Mouse (Mus musculus) gastrocnemius, postnatal 14 days (tissue): ENCODE measurements around the gene Atxn1. TPM values are rescaled to one million over a fixed set of nuclear protein-coding genes. Genes with fewer than 3 reads are reported as not detected.
A peak's percentile ranks its signal among the peaks of the same experiment; 100 is the strongest.

Experiments
- DNase-seq: peaks from one replicate; pipeline ENCODE4 v3.0.0; 2021; ENCODE audit warnings: mixed read lengths
- intact Hi-C: fragments of 180-260 bp; cut with DNase I; formaldehyde crosslinking; loops from one replicate; pipeline ENCODE4 v1.15.1; 2025; ENCODE audit warnings: low total_unique reads
- total RNA-seq, 2 experiments: library from RNA; stranded (reverse); gene quantifications; 2 replicates each; pipeline ENCODE4 v1.2.3; 2021

Atxn1 gene
- total RNA-seq, 2 experiments from 2014 or later, result 23.5 to 23.8 TPM

DNA sequence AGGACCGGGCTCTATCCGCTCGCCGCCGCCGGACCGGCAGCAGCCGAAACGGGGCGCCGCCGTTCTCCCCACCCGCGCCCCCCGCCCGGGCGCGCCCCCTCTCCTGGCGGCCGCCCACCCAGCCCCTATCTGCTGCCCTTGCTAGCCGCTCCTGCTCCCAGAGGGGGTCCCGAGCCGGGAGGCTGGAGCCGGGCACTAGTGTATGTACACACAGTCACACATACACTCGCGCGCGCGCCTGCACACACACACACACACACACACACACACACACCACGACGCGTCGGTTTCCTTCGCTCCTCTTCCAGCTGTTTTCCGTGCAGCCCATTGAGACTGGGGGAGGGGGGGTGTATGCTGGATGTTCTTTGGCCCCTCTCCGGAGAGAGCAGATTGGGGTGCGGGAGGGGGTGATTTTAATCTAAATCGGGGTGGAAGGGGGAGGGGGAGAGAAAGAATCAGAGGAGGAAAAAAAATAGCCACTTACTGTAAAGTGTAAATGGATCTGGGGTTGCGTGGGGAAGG lies 416 bp downstream of the Atxn1 start:
- intact Hi-C loops, result no loop called here
- peak; percentile 52 for DNase-seq

GRCm38 (mm10) chr13:45963497-45964330 lies 1.1 kb downstream of the Atxn1 start:
- peak; percentile 84 for DNase-seq
- intact Hi-C loops, result no loop called here

DNA sequence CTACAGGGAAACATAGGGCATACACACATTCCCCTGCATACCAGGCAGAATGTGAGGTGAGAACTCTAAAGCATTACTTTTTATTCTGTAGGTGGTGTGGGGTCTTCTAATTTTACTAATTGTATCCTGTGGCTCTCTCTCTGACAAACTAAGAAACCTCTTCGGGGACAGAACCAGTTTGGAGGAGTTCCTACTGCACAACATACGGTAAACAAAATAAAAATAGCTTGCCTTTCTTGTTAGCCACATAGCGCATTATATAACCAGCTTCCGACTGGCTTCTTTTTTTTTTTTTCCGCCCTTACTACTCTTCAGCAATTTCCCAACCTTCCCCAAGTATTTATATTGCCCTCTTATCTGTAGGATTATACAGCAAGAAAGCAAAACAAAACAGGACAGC lies 2.0 kb downstream of the Atxn1 start:
- intact Hi-C loops, result no loop called here
- no peak for DNase-seq

DNA sequence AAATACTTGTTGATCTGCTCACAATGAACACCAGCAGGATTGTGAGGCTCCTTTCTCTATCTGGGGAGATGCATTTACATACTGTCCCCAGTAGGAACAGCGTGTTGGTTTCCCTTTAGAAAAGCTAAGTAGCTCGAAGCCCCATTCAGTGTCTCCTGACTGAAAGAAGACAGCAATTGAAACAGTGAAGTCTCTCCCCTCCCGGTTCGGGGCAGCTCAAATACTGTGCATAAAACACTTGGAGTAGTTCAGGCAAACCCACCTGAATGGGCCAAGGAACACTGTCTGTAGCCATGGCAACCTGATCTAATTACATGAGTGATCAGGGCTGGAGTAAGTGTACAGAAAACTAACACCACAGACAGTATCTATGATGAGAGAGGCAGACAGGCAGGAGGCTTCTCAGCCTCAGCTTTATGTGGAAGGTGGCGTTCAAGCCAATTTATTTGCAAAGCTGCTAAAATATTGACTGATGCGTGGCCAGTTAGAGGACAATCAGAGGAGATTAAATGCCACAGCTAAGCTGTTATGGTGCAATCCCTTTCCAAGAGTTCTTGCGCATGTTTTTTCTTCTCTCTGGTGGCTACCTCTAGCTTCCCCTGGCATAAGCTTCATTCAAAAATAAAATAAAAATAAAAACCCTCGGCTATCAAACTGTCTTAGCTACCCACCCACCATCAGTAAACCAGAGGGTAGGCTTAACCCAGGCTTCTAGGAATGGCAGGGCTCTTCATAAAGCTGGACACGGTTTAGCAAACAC lies 2.8 kb downstream of the Atxn1 start:
- no peak for DNase-seq
- intact Hi-C loops, result no loop called here

DNA sequence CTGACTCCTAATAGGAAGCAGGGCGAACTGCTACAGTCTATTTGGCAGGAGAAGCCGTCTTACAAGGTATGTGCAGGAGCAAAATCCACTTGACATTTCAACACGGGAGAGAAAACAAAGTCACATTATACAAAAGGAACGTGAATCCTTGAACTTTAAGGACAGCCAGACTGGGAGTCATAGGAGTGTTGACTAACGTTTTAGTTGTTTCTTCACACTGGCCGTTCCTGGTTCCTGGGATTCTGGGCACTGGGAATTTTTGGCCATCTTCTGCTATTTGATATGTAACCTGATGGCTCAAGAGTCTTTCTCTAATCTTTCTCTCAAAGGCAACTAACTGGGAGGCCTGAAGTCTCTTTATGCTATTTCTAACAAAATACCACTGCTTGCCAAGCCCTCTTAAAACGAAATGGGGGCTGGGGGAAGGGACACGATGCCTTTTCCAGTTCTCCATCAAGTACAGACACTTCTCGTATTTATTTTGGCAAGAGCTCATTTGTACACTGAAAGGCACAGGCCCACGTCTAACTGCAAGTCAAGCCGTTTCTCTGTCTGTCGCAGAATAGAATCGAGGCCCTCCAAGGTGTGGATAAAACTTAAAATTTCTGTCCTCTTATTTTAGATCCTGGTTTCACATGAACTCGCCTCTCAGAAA lies 4.4 kb downstream of the Atxn1 start:
- intact Hi-C loops, result no loop called here
- DNase-seq, result no peak

GRCm38 (mm10) chr13:45958306-45958705 lies 6.5 kb downstream of the Atxn1 start:
- DNase-seq, result no peak
- intact Hi-C loops, result no loop called here

DNA sequence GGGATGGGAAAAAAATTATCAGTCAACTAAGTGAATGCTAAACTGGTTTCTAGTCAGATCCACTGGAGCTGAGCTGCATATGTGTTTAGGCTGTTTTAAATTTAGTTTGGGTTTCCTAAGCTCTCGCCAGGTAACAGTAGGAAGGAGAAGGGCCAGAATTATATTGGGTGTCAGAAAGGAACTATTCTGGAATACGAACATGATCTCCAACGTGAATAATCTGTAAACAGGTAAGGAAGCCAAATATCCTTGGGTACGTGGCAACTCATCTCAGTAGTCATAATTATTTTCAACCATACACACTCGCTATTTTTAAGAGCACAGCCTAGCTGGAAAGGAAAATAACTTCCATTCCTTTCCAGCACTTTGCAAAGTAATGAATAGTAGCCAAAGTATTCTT lies 7.2 kb downstream of the Atxn1 start:
- intact Hi-C loops, result no loop called here
- no peak for DNase-seq

- intact Hi-C loops, result no loop called here
Observed at GRCm38 (mm10) chr13:45956287-45956686, 8.5 kb downstream of the Atxn1 start.

GRCm38 (mm10) chr13:45955370-45956055 lies 9.3 kb downstream of the Atxn1 start:
- no peak for DNase-seq
- intact Hi-C loops, result no loop called here

More at GRCm38 (mm10) chr13:45956287-45956686, 8.5 kb downstream of the Atxn1 start:
- no peak for DNase-seq

- no peak for DNase-seq
- intact Hi-C loops, result no loop called here
Observed at GRCm38 (mm10) chr13:45953098-45953497, 11.7 kb downstream of the Atxn1 start.

DNA sequence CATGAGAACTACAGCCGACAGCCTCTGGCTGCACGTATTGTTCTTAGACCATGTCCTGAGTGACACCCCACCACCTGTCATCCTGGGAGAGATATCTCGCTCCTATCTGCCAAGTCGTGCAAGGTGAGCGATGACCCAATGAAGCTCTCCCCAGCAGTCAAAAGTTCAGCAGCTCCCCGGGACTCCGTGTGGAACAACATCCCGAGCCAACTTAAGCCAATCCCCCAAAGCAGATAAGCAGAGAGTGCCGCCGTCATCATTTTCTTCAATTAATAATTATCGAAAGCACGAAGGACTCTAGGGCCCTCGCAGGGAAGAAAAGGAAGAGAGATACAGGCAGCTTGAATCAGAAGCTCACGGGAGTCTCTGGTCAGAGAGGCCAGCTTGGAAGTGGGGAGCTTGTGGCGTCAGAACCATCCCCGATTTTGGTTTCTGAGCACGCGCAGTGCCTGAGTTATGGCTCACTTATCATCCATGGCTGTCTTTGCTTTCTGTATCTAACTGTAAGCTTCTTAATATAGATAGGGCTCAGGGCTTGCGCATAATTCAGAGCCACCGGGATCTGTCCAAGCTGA lies 13.7 kb downstream of the Atxn1 start:
- DNase-seq, result no peak
- intact Hi-C loops, result no loop called here

GRCm38 (mm10) chr13:45950355-45950861 lies 14.4 kb downstream of the Atxn1 start:
- intact Hi-C loops, result no loop called here
- DNase-seq, result no peak

DNA sequence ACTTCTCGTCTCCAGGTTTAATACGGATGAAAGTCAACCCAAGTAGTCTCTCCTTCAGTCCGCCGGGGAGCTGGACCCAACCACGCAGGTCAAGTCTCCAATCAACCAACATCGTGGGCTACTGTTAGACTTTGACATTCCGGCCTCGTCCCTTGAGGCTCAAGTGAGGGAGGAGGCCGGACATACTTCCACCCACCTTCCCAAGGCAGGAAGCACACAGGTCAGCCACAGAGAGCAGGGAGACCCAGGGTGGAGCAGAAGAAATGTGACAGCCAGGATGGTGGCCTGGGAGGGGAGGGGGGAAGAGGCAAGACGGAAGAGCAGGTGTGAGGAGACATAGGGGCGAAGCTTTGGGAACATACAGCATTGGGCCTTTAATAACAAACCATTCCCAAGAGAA lies 18.7 kb downstream of the Atxn1 start:
- DNase-seq, result no peak
- intact Hi-C loops, result no loop called here

- intact Hi-C loops, result no loop called here
- DNase-seq, result no peak
Observed at GRCm38 (mm10) chr13:45942337-45942736, 22.5 kb downstream of the Atxn1 start.

DNA sequence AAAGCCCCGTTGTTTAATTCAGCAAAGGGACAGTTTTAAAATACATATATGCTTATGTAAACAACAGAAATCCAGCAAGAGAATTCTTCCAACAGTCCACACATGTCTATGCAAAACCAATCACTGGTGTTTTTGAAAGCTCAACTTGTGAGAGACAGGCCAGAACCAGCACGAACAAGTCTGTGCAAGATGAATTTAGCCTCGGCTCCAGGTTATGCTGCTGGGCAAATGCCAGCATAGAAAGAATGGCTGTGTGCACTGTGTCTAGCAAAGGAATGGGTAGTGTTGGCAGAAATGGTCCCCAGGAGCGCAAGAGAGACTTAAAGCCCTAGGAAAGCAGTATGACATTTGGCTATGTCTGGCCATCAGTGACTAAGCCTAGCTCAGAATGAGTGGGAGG lies 24.1 kb downstream of the Atxn1 start:
- intact Hi-C loops, result no loop called here
- no peak for DNase-seq

- intact Hi-C loops, result no loop called here
- no peak for DNase-seq
Observed at GRCm38 (mm10) chr13:45939561-45939960, 25.2 kb downstream of the Atxn1 start.

GRCm38 (mm10) chr13:45938083-45938482 lies 26.7 kb downstream of the Atxn1 start:
- no peak for DNase-seq
- intact Hi-C loops, result no loop called here

- no peak for DNase-seq
- intact Hi-C loops, result no loop called here
Observed at GRCm38 (mm10) chr13:45936765-45937164, 28.0 kb downstream of the Atxn1 start.

DNA sequence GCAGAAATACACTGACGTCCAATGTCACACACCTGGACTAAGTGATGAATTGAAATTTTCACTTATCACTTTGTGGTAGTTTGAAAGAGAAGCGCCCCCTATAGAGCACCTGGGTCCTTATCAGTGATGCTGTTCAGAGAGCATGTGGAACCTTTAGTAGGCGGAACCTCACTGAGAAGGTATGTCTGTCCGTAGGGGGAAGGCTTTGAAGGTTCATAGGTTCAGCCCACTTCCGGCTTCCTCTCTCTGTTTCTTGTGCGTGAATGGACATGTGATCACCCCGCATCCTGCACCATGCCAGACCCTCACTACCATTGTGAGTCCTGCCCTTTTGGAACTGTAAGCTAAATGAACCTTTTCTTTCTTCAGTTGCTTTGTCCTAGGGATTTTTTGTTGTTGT lies 29.0 kb downstream of the Atxn1 start:
- intact Hi-C loops, result no loop called here
- no peak for DNase-seq
